Mouse (Mus musculus) heart, embryonic 11.5 days (tissue): ENCODE data around the gene P2rx7. TPM values are rescaled to one million over a fixed set of nuclear protein-coding genes. Genes with fewer than 3 reads are reported as not detected.

Experiments
- ATAC-seq: fragments of 200-750 bp; cut with Nextera tagmentation; replicated peaks from 2 replicates; pipeline ENCODE4 v1.8.0; 2017; ENCODE audit warnings: moderate library complexity; ENCODE audit not compliant: insufficient number of reproducible peaks, low FRiP score, low TSS enrichment
- H3K27ac ChIP-seq: fragments of 300-500 bp; sonication (generic); 2 replicates; pipeline ENCODE4 v1.5.1; 2014; ENCODE audit warnings: mild to moderate bottlenecking, low read depth, low read length
- H3K27me3 ChIP-seq: fragments of 300-500 bp; sonication (generic); 2 replicates; pipeline ENCODE4 v1.6.1; 2014; ENCODE audit warnings: mild to moderate bottlenecking, low read length, mixed read lengths; ENCODE audit not compliant: control insufficient read depth, insufficient read depth
- H3K36me3 ChIP-seq: fragments of 300-500 bp; sonication (generic); 2 replicates; pipeline ENCODE4 v1.6.1; 2014; ENCODE audit warnings: mild to moderate bottlenecking, low read length, moderate library complexity, mixed read lengths; ENCODE audit not compliant: control insufficient read depth, insufficient read depth
- H3K4me1 ChIP-seq: fragments of 300-500 bp; sonication (generic); 2 replicates; pipeline ENCODE4 v1.6.1; 2014; ENCODE audit warnings: low read length; ENCODE audit not compliant: control insufficient read depth, insufficient read depth
- H3K4me2 ChIP-seq: fragments of 300-500 bp; sonication (generic); 2 replicates; pipeline ENCODE4 v1.6.1; 2014; ENCODE audit warnings: mild to moderate bottlenecking, moderate library complexity
- H3K4me3 ChIP-seq: fragments of 300-500 bp; sonication (generic); 2 replicates; pipeline ENCODE4 v1.5.1; 2014; ENCODE audit warnings: low read depth, low read length
- H3K9ac ChIP-seq: fragments of 300-500 bp; sonication (generic); 2 replicates; pipeline ENCODE4 v1.6.1; 2014; ENCODE audit warnings: mild to moderate bottlenecking, low read depth, low read length, moderate library complexity
- H3K9me3 ChIP-seq: fragments of 300-500 bp; sonication (generic); replicated peaks from 2 replicates; pipeline ENCODE4 v1.6.1; 2016; ENCODE audit warnings: low read length; ENCODE audit not compliant: control insufficient read depth
- WGBS: fragments of 180-500 bp; shearing (Covaris S2); extraction: QIAGEN DNeasy Blood & Tissue Kit; methylation state at CpG from one replicate; pipeline ENCODE4 v1.1.7; 2014; ENCODE audit not compliant: insufficient replicate concordance; 5-methylcytosine and 5-hydroxymethylcytosine counted together
- microRNA-seq: library from miRNA; unstranded; fragments of <30 nt; microRNA quantifications from one replicate; pipeline ENCODE4, GENCODE M21; 2016; ENCODE audit warnings: borderline number of aligned reads
- polyA plus RNA-seq: library from polyadenylated mRNA; unstranded; fragments of >200 nt; fragmentation: Nextera tagmentation; extraction: Ambion mirVana; gene quantifications from 2 replicates; pipeline ENCODE4 v1.2.1, GENCODE M21; 2014

Gene P2rx7
- polyA plus RNA-seq, 1 experiment from 2014 or later = 0.36 TPM

DNA sequence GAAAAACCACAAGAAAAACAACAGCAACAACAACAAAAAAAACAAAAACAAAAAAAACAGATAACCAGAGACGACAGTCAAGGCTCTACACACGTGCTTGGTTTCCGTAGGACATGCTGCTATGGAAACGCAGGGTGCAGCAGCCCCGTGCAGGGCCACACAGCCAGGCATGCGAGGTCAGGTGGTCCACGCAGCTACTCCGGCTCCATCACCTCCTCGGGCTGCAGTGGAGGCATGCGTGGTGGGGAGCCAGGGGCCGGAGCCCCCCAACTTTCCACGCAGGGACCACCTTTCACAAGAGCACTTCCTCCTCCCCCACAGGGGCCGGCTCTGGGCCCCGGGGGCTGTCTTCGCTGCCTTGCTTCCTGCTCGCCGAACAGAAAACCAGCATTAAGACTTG is 90.2 kb downstream of the P2rx7 start:
- Histone ChIP-seq H3K4me3 (no peak overlapping the region), H3K4me2 (no peak overlapping the region), H3K4me1 (peaks cover 15% of the 10 kb centered on the region), H3K27ac (no peak overlapping the region), H3K36me3 (no peaks in the 10 kb centered on the region), H3K9ac (no peak overlapping the region), H3K9me3 (no peaks in the 10 kb centered on the region), H3K27me3 (no peaks in the 10 kb centered on the region)
- 62% methylated on average over 17 of the region's 17 CpGs for WGBS
- no peak for ATAC-seq

DNA sequence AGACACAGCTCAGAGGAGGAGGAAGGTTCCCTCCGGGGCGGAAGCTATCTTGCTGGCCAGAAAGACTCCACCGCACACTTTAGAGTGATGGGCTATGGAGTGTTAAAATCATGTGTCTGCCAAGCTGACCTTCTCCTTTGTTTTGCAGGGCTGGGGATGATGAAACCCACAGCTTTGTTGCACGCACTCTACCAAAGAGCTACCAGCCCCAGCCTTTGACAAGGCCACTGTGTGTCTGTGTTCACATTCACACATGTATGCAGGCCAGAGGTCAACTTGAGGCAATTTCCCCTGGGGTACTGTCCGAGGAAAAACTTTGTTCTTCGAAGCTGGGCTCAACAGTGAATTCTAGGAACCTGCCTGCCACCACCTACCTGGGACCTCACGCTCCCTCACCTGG is 92.1 kb downstream of the P2rx7 start:
- Histone ChIP-seq H3K27me3 (no peaks in the 10 kb centered on the region), H3K36me3 (no peaks in the 10 kb centered on the region), H3K4me1 (peaks cover 13% of the 10 kb centered on the region), H3K4me2 (no peak overlapping the region), H3K9me3 (no peaks in the 10 kb centered on the region), H3K27ac (no peak overlapping the region), H3K9ac (no peak overlapping the region), H3K4me3 (no peak overlapping the region)
- 88% methylated on average over 7 of the region's 7 CpGs for WGBS
- ATAC-seq = no peak

DNA sequence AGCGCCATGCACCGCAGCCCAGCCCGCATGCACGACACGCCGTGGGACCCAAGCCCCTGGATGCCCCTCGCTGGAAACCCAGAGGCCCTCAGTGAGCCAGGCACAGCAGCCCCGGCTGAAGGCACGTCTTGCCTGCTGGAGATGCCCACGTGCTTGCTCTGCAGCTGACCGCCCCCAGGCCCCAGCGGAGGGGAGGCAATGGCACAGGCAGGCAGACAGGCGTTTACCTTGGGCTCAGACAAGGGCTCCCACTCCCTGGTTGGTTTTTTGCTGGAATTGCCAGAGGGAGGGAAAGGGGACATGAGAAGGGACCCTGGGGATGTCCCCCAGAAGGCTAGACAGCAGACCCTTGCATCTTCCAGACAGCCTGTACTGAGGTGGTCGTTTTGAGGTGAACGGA is 93.0 kb downstream of the P2rx7 start:
- H3K4me3 ChIP-seq = no peak overlapping the region
- no peak overlapping the region for H3K9ac ChIP-seq
- 86% methylated on average over 15 of the region's 15 CpGs for WGBS
- H3K4me1 ChIP-seq = peaks cover 10% of the 10 kb centered on the region
- no peaks in the 10 kb centered on the region for H3K27me3 ChIP-seq
- H3K27ac ChIP-seq = no peak overlapping the region
- H3K4me2 ChIP-seq = no peak overlapping the region
- H3K36me3 ChIP-seq = no peaks in the 10 kb centered on the region
- ATAC-seq = no peak
- no peaks in the 10 kb centered on the region for H3K9me3 ChIP-seq

Small RNAs within 50 kb of the gene (microRNA-seq; reads per million reads assigned to microRNA genes)
- gene Mir8115 = not detected

Other genes with a start within 250 kb of the P2rx7 start
- gene Anapc7, start 222.2 kb upstream of the P2rx7 start, polyA plus RNA-seq = 20.9 and 22.1 TPM in 2 replicates
- 255 and 272 TPM in 2 replicates for gene Atp2a2, start 141.7 kb upstream of the P2rx7 start, polyA plus RNA-seq
- 23.9 and 28.4 TPM in 2 replicates for gene Ift81, start 29.4 kb upstream of the P2rx7 start, polyA plus RNA-seq
- 13.1 and 13.8 TPM in 2 replicates for gene P2rx4, start 63.6 kb downstream of the P2rx7 start, polyA plus RNA-seq
- 8.7 and 14.0 TPM in 2 replicates for gene Camkk2, start 135.5 kb downstream of the P2rx7 start, polyA plus RNA-seq
- gene Anapc5, start 177.4 kb downstream of the P2rx7 start, polyA plus RNA-seq = 354 and 366 TPM in 2 replicates
- gene Rnf34, start 206.1 kb downstream of the P2rx7 start, polyA plus RNA-seq = 32.4 and 36.0 TPM in 2 replicates